Comparison of ENCODE assay signal across 30 mouse cellular contexts in the genomic region with DNA sequence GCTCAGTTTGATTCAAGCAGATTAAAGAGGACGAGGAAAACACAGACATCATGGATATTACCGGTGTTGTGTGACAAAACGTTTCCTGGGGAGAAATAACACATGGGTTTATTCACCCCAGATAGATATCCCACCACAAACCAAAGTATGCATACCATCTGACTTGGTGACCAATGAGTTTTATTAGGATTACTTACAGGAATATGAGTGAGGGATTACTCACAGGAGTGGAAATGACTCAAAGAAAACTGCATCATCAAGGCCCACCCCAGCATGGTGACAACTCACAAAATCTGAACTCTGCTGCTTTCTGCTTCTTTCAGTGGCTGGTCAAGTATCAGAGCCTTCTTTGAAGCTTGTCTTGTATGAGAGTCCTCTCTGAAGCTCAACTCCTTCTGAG. TPM values are rescaled to one million over a fixed set of nuclear protein-coding genes. Genes with fewer than 3 reads are reported as not detected.
DNase-seq lines count a peak whose midpoint lies in the region; ATAC-seq lines count a peak whose summit lies in the region.
"Had no signal": no experiment of that assay in that cellular context is flagged by ENCODE, and none has a peak within 500 bp of the region (broad histone marks: within the 10 kb centered on the region; RNA-seq: fewer than 3 reads in every experiment).

No protein-coding gene starts in this region.

- H3K36me3 ChIP-seq in kidney, embryonic 16.5 days (ENCODE audit: insufficient read depth, low read length), result no peaks in the 10 kb centered on the region
- H3K36me3 ChIP-seq: embryonic facial prominence, embryonic 12.5 days; embryonic facial prominence, embryonic 15.5 days; forebrain, embryonic 10.5 days; heart, embryonic 10.5 days; heart, embryonic 13.5 days had no signal

- no peak for ATAC-seq in kidney, embryonic 16.5 days (ENCODE audit: low FRiP score, low TSS enrichment)
- ATAC-seq: activated CD4-positive, CD25-positive, alpha-beta regulatory T cell, adult 4 months; forebrain, embryonic 13.5 days; forebrain, embryonic 16.5 days; hindbrain, postnatal 0 days; inflammation-experienced regulatory T-cells, adult 6 months; intestine, embryonic 16.5 days had no signal

- H3K27ac ChIP-seq in kidney, embryonic 16.5 days (ENCODE audit: low read length), result no peak overlapping the region
- H3K27ac ChIP-seq: embryonic facial prominence, embryonic 12.5 days; embryonic facial prominence, embryonic 15.5 days; forebrain, embryonic 10.5 days; forebrain, embryonic 13.5 days; heart, adult 2 months; heart, embryonic 10.5 days; heart, embryonic 13.5 days; hindbrain, embryonic 14.5 days; hindbrain, postnatal 0 days had no signal

- WGBS in kidney, embryonic 16.5 days, result 85% methylated on average over 3 of the region's 3 CpGs

- no peak overlapping the region for H3K4me2 ChIP-seq in kidney, embryonic 16.5 days (replicated peaks; ENCODE audit: low read depth, low read length)
- H3K4me2 ChIP-seq: embryonic facial prominence, embryonic 12.5 days; embryonic facial prominence, embryonic 15.5 days; forebrain, embryonic 13.5 days; heart, embryonic 13.5 days; hindbrain, embryonic 14.5 days had no signal

- DNase-seq in 3134 (ENCODE audit: extremely low read depth, insufficient read length, low spot score) (peak; percentile 21), 416B (ENCODE audit: low read depth) (peak; percentile 79), NIH3T3 (ENCODE audit: low read depth) (peak; percentile 44)
- DNase-seq in fibroblast of lung, adult 2 months (ENCODE audit: low read depth), result peak; percentile 18
- DNase-seq in thymus, postnatal 25 days, result no peak
- DNase-seq in retina, postnatal 1 day, result no peak
- DNase-seq: adrenal gland, postnatal 14 days; cerebellum, adult 11 months; cerebellum, adult 2 months; cerebellum, adult 9-11 months; cerebellum, postnatal 25 days; gastrocnemius, postnatal 10 days; gastrocnemius, postnatal 36 days; heart, adult 2 months; heart, postnatal 14 days; heart, postnatal 4 days had no signal

- 0 out of 2 replicates have a peak, but pooled peaks cover 3% of the 10 kb centered on the region for H3K9me3 ChIP-seq in kidney, embryonic 16.5 days (ENCODE audit: low read length)
- H3K9me3 ChIP-seq: embryonic facial prominence, embryonic 12.5 days; embryonic facial prominence, embryonic 15.5 days; forebrain, embryonic 10.5 days; forebrain, embryonic 13.5 days; heart, embryonic 10.5 days; heart, embryonic 13.5 days had no signal

- H3K4me1 ChIP-seq in kidney, embryonic 16.5 days (ENCODE audit: insufficient read depth, low read length), result no peaks in the 10 kb centered on the region
- H3K4me1 ChIP-seq: embryonic facial prominence, embryonic 12.5 days; embryonic facial prominence, embryonic 15.5 days; forebrain, embryonic 10.5 days; forebrain, embryonic 13.5 days; heart, embryonic 10.5 days; heart, embryonic 13.5 days had no signal

- no peaks in the 10 kb centered on the region for H3K27me3 ChIP-seq in kidney, embryonic 16.5 days (ENCODE audit: insufficient read depth, low read length)
- H3K27me3 ChIP-seq: embryonic facial prominence, embryonic 12.5 days; embryonic facial prominence, embryonic 15.5 days; forebrain, embryonic 13.5 days; heart, embryonic 13.5 days had no signal

- H3K9ac ChIP-seq in kidney, embryonic 16.5 days (replicated peaks; ENCODE audit: low read length), result no peak overlapping the region
- H3K9ac ChIP-seq: embryonic facial prominence, embryonic 12.5 days; embryonic facial prominence, embryonic 15.5 days; forebrain, embryonic 13.5 days; heart, embryonic 13.5 days; hindbrain, embryonic 14.5 days had no signal

- H3K4me3 ChIP-seq in kidney, embryonic 16.5 days (ENCODE audit: low read length), result no peak overlapping the region
- H3K4me3 ChIP-seq: embryonic facial prominence, embryonic 12.5 days; embryonic facial prominence, embryonic 15.5 days; erythroblast, embryonic 14.5 days; forebrain, embryonic 10.5 days; forebrain, embryonic 13.5 days; heart, adult 2 months; heart, embryonic 10.5 days; heart, embryonic 13.5 days had no signal

RNA-seq across cellular contexts. Expression of a gene that starts 16.1 kb away (rescaled TPM):
- polyA plus RNA-seq in kidney, embryonic 16.5 days (2015; fragmentation: Nextera tagmentation; extraction: Ambion mirVana), result 0.35 and 1.3 TPM in 2 replicates

RNA-seq across cellular contexts. Expression of a gene that starts 33.6 kb away (rescaled TPM):
- polyA plus RNA-seq in kidney, embryonic 16.5 days (2015; fragmentation: Nextera tagmentation; extraction: Ambion mirVana), result 44.9 and 46.1 TPM in 2 replicates

RNA-seq across cellular contexts. Expression of a gene that starts 50.8 kb away (rescaled TPM):
- polyA plus RNA-seq in kidney, embryonic 16.5 days (2015; fragmentation: Nextera tagmentation; extraction: Ambion mirVana), result 4.0 and 5.0 TPM in 2 replicates

Comparison
In these comparisons a context has a peak if more than half of its experiments do, and no peak if none do; other contexts are left out.
1. DNase-seq: peak in 3134 (single experiment), 416B (single experiment), NIH3T3 (single experiment) and fibroblast of lung, adult 2 months (single experiment); none in thymus, postnatal 25 days (single experiment) and retina, postnatal 1 day (single experiment).